Mouse (Mus musculus) liver, embryonic 14.5 days (tissue): ENCODE measurements around the gene Zfp39. TPM values are rescaled to one million over a fixed set of nuclear protein-coding genes. Genes with fewer than 3 reads are reported as not detected.

Source experiments
- ATAC-seq: fragments of 200-750 bp; cut with Nextera tagmentation; 2 replicates; pipeline ENCODE4 v1.8.0; 2017; ENCODE audit warnings: moderate number of reproducible peaks, mild to moderate bottlenecking, moderate library complexity; ENCODE audit not compliant: insufficient read depth
- DNase-seq, 3 experiments: peaks; one replicate each; pipeline ENCODE4 v3.0.0-alpha.2; 2012 to 2013; ENCODE audit warnings: low read depth in 3 of 3, low spot score in 3 of 3
- H3K27ac ChIP-seq: fragments of 300-500 bp; sonication (generic); 2 replicates; pipeline ENCODE4 v1.5.1; 2014; ENCODE audit warnings: moderate library complexity, mild to moderate bottlenecking, control low read depth, inconsistent platforms
- H3K27me3 ChIP-seq: fragments of 300-500 bp; sonication (generic); 2 replicates; pipeline ENCODE4 v1.6.1; 2014; ENCODE audit warnings: mild to moderate bottlenecking, low read length, moderate library complexity; ENCODE audit not compliant: control insufficient read depth, insufficient read depth
- H3K36me3 ChIP-seq: fragments of 300-500 bp; sonication (generic); replicated peaks from 2 replicates; pipeline ENCODE4 v1.6.1; 2014; ENCODE audit warnings: low read depth; ENCODE audit not compliant: control insufficient read depth, insufficient read depth
- H3K4me1 ChIP-seq, 2 experiments: fragments of 200-500 bp in 1 of 2; fragments of 300-500 bp in 1 of 2; sonication (generic) in 1 of 2; replicated peaks; 2 replicates each; pipeline ENCODE4 v1.6.1; 2012 to 2014; ENCODE audit warnings: antibody characterized with exemption in 1 of 2, inconsistent platforms in 1 of 2, low read length in 1 of 2; ENCODE audit not compliant: control insufficient read depth in 2 of 2, insufficient read depth in 2 of 2
- H3K4me2 ChIP-seq: fragments of 300-500 bp; sonication (generic); 2 replicates; pipeline ENCODE4 v1.6.1; 2014; ENCODE audit warnings: low read depth, mild to moderate bottlenecking, control low read depth, moderate library complexity
- H3K4me3 ChIP-seq, 2 experiments: fragments of 200-500 bp in 1 of 2; fragments of 300-500 bp in 1 of 2; sonication (generic) in 1 of 2; 2 replicates each; pipeline ENCODE4 v1.5.1; 2012 to 2014; ENCODE audit warnings: low read depth in 2 of 2, low read length in 2 of 2, mild to moderate bottlenecking in 2 of 2, control low read depth in 1 of 2, inconsistent platforms in 1 of 2, moderate library complexity in 1 of 2; ENCODE audit not compliant: insufficient read depth in 1 of 2
- H3K9ac ChIP-seq: fragments of 300-500 bp; sonication (generic); replicated peaks from 2 replicates; pipeline ENCODE4 v1.6.1; 2014; ENCODE audit warnings: mild to moderate bottlenecking, control low read depth, moderate library complexity
- H3K9me3 ChIP-seq: fragments of 300-500 bp; sonication (generic); 2 replicates; pipeline ENCODE4 v1.6.1; 2016; ENCODE audit warnings: low read length, mixed read lengths; ENCODE audit not compliant: control insufficient read depth
- CTCF ChIP-seq: IDR thresholded peaks from 2 replicates; pipeline ENCODE4 v1.5.1; 2016; ENCODE audit warnings: antibody characterized with exemption, low read depth, control low read depth
- EP300 ChIP-seq: IDR thresholded peaks from 2 replicates; pipeline ENCODE4 v1.6.1; 2016; ENCODE audit warnings: antibody characterized with exemption, low read depth
- WGBS: fragments of 180-500 bp; shearing (Covaris S2); extraction: QIAGEN DNeasy Blood & Tissue Kit; methylation state at CpG from one replicate; pipeline ENCODE4 v1.1.7; 2014; ENCODE audit not compliant: insufficient replicate concordance; 5-methylcytosine and 5-hydroxymethylcytosine counted together
- polyA plus RNA-seq, 2 experiments: library from polyadenylated mRNA; depleted of rRNA in 1 of 2; stranded (reverse) in 1 of 2; unstranded in 1 of 2; fragments of >200 nt; fragmentation: Nextera tagmentation in 1 of 2; extraction: Ambion mirVana in 1 of 2; gene quantifications; 2 replicates each; pipeline versions ENCODE4 v1.2.1 to v1.2.3; 2012 to 2014

The Zfp39 gene
- polyA plus RNA-seq, 2 experiments: 4.6 to 5.2 TPM

GRCm38 (mm10) chr11:58929055-58929454 is 25.0 kb upstream of the Zfp39 start:
- no peak for ATAC-seq
- Histone ChIP-seq H3K9ac (no peak overlapping the region), H3K4me2 (no peak overlapping the region), H3K27ac (peak overlapping the region; percentile 67), H3K4me3 (no peak overlapping the region), H3K9me3 (no peaks in the 10 kb centered on the region), H3K27me3 (no peaks in the 10 kb centered on the region), H3K4me1 (peaks cover 33 to 34% of the 10 kb centered on the region in 2 experiments), H3K36me3 (peaks cover 29% of the 10 kb centered on the region)
- no peak for DNase-seq
- WGBS: 60% methylated on average over 4 of the region's 4 CpGs
- TF ChIP-seq CTCF (no peak), EP300 (no peak)

GRCm38 (mm10) chr11:58927790-58928651 is 24.0 kb upstream of the Zfp39 start:
- peak overlapping the region; percentile 67 for H3K27ac ChIP-seq
- H3K36me3 ChIP-seq: peaks cover 28% of the 10 kb centered on the region
- no peaks in the 10 kb centered on the region for H3K27me3 ChIP-seq
- peak; percentile 80 for ATAC-seq
- peak in 1 of 3 experiments; percentile 77 for DNase-seq
- TF ChIP-seq EP300 (peak; percentile 32; the same call in 1 of the 2 replicates), CTCF (peak; percentile 95)
- peak overlapping the region; percentile 64 for H3K4me2 ChIP-seq
- H3K9ac ChIP-seq: peak overlapping the region; percentile 55
- peaks cover 33 to 34% of the 10 kb centered on the region in 2 experiments for H3K4me1 ChIP-seq
- peak overlapping the region; percentile 43 to 57 for H3K4me3 ChIP-seq
- 2% methylated on average over 20 of the region's 20 CpGs for WGBS
- H3K9me3 ChIP-seq: no peaks in the 10 kb centered on the region

GRCm38 (mm10) chr11:58927053-58927452 is 23.0 kb upstream of the Zfp39 start:
- WGBS: 55% methylated on average over 2 of the region's 2 CpGs
- H3K9ac ChIP-seq: no peak overlapping the region
- peak overlapping the region; percentile 64 for H3K4me2 ChIP-seq
- DNase-seq (no peak), ATAC-seq (no peak)
- H3K4me3 ChIP-seq: no peak overlapping the region
- TF ChIP-seq CTCF (no peak), EP300 (no peak)
- H3K27ac ChIP-seq: no peak overlapping the region; the same call in 1 of the 2 replicates
- peaks cover 33 to 34% of the 10 kb centered on the region in 2 experiments for H3K4me1 ChIP-seq
- no peaks in the 10 kb centered on the region for H3K9me3 ChIP-seq
- H3K27me3 ChIP-seq: no peaks in the 10 kb centered on the region
- H3K36me3 ChIP-seq: peaks cover 29% of the 10 kb centered on the region

GRCm38 (mm10) chr11:58926651-58927050 is 22.6 kb upstream of the Zfp39 start:
- H3K4me1 ChIP-seq: peaks cover 33 to 34% of the 10 kb centered on the region in 2 experiments
- ATAC-seq (no peak), DNase-seq (no peak)
- WGBS: 87% methylated on average over 2 of the region's 3 CpGs
- no peak overlapping the region for H3K9ac ChIP-seq
- no peak overlapping the region for H3K4me2 ChIP-seq
- no peak overlapping the region for H3K4me3 ChIP-seq
- H3K36me3 ChIP-seq: peaks cover 29% of the 10 kb centered on the region
- no peak overlapping the region for H3K27ac ChIP-seq
- H3K27me3 ChIP-seq: no peaks in the 10 kb centered on the region
- no peaks in the 10 kb centered on the region for H3K9me3 ChIP-seq
- TF ChIP-seq EP300: no peak
- no peak for TF ChIP-seq CTCF

GRCm38 (mm10) chr11:58922420-58922819 is 18.4 kb upstream of the Zfp39 start:
- peaks cover 40% of the 10 kb centered on the region for H3K36me3 ChIP-seq
- no peak for TF ChIP-seq CTCF
- TF ChIP-seq EP300: no peak
- ATAC-seq: no peak
- no peaks in the 10 kb centered on the region for H3K9me3 ChIP-seq
- H3K4me2 ChIP-seq: no peak overlapping the region
- H3K27me3 ChIP-seq: no peaks in the 10 kb centered on the region
- peaks cover 21 to 24% of the 10 kb centered on the region in 2 experiments for H3K4me1 ChIP-seq
- H3K27ac ChIP-seq: no peak overlapping the region
- no peak overlapping the region for H3K4me3 ChIP-seq
- no peak overlapping the region for H3K9ac ChIP-seq
- WGBS: 81% methylated on average over 9 of the region's 9 CpGs
- DNase-seq: no peak
